Mouse (Mus musculus): ENCODE data around the gene Nup210l. TPM values are rescaled to one million over a fixed set of nuclear protein-coding genes. Genes with fewer than 3 reads are reported as not detected.
"Not testable (repeated sequence)": the region's sequence is repeated elsewhere in the genome, so short reads cannot be mapped to it uniquely, and the experiment has no call there.

Gene Nup210l
- polyA plus RNA-seq, 1 experiment from 2014 or later, result 0.26 TPM

DNA sequence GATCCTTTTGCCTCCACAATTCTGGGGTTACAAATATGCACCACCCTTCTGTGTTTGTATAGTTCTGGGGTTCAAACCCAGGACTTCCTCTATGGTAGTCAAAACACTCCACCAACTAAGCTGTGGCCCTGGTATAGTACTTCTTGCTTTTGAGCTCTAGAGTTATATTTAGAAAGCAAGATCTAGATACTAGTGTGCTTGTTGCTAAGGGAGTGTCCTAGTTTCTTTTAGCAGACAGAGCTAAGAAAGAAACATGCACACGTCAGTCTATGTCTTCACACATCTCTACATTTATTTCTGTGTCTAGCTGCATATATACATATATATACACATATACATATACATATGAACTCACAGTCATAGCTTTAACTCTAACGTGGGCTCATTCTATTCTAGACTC, 7.8 kb downstream of the Nup210l start:
- ATAC-seq, result no peak
- no peaks in the 10 kb centered on the region for H3K9me3 ChIP-seq (ENCODE audit: control insufficient read depth, low read length)
- 91% methylated on average over 2 of the region's 2 CpGs for WGBS
- no peak overlapping the region for H3K4me2 ChIP-seq (ENCODE audit: low read length)
- no peaks in the 10 kb centered on the region for H3K27me3 ChIP-seq (replicated peaks; ENCODE audit: control insufficient read depth, insufficient read depth, low read length)
- no peaks in the 10 kb centered on the region for H3K36me3 ChIP-seq (ENCODE audit: control insufficient read depth, insufficient read depth, low read length)
- no peak overlapping the region for H3K27ac ChIP-seq (ENCODE audit: low read depth, low read length)
- H3K4me1 ChIP-seq (ENCODE audit: control insufficient read depth, insufficient read depth, low read depth, low read length), result no peaks in the 10 kb centered on the region
- H3K4me3 ChIP-seq (ENCODE audit: low read length), result no peak overlapping the region
- no peak overlapping the region for H3K9ac ChIP-seq (ENCODE audit: low read depth, low read length)

DNA sequence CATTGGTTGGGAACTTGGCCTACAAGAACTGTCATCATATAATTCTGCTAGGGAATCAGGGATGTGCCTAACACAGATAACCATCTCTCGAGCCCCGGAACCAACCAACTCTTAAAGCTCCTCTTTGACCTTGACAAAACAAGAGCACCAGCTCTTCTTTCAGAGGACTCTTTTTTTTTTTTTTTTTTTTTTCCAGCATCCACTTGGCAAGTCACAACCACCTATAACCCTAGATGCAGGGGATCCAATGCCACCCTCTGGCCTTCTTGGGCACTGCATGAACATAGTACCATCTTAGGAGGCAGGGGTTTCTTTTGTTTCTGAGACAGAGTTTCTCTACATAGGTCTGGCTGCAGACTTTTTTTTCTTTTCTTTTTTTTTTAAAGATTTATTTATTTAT, 10.4 kb downstream of the Nup210l start:
- Histone ChIP-seq H3K4me2 (ENCODE audit: low read length) (no peak overlapping the region), H3K36me3 (ENCODE audit: control insufficient read depth, insufficient read depth, low read length) (no peaks in the 10 kb centered on the region), H3K4me1 (ENCODE audit: control insufficient read depth, insufficient read depth, low read depth, low read length) (no peaks in the 10 kb centered on the region), H3K9ac (ENCODE audit: low read depth, low read length) (no peak overlapping the region), H3K27me3 (replicated peaks; ENCODE audit: control insufficient read depth, insufficient read depth, low read length) (no peaks in the 10 kb centered on the region), H3K27ac (ENCODE audit: low read depth, low read length) (no peak overlapping the region), H3K4me3 (ENCODE audit: low read length) (no peak overlapping the region), H3K9me3 (ENCODE audit: control insufficient read depth, low read length) (no peaks in the 10 kb centered on the region)
- 94% methylated on average over 2 of the region's 2 CpGs for WGBS
- no peak for ATAC-seq

DNA sequence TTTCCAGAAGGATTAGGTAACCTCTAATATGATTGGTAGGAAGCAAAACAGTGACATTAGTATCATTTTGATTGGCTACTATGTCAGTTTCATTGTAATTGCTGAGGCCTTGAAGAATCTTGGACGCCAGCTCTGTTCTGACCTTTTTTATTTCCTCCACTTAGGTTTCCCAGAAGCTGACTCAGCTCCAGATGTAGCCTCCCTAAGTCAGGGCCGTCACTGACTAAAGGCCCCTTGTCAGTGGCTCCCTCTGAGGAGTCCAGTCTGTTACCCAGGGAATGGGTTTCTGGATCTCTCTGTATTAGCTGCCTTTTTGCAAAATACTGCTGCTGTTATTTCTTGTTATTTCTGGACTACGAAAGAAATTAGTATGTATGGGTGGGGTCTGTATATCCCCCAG, 11.6 kb downstream of the Nup210l start:
- no peak overlapping the region for H3K27ac ChIP-seq (ENCODE audit: low read depth, low read length)
- H3K27me3 ChIP-seq (replicated peaks; ENCODE audit: control insufficient read depth, insufficient read depth, low read length), result no peaks in the 10 kb centered on the region
- no peaks in the 10 kb centered on the region for H3K9me3 ChIP-seq (ENCODE audit: control insufficient read depth, low read length)
- no peaks in the 10 kb centered on the region for H3K4me1 ChIP-seq (ENCODE audit: control insufficient read depth, insufficient read depth, low read depth, low read length)
- ATAC-seq, result no peak
- 73% methylated on average over 3 of the region's 3 CpGs for WGBS
- no peak overlapping the region for H3K4me2 ChIP-seq (ENCODE audit: low read length)
- H3K9ac ChIP-seq (ENCODE audit: low read depth, low read length), result no peak overlapping the region
- H3K4me3 ChIP-seq (ENCODE audit: low read length), result no peak overlapping the region
- H3K36me3 ChIP-seq (ENCODE audit: control insufficient read depth, insufficient read depth, low read length), result no peaks in the 10 kb centered on the region

DNA sequence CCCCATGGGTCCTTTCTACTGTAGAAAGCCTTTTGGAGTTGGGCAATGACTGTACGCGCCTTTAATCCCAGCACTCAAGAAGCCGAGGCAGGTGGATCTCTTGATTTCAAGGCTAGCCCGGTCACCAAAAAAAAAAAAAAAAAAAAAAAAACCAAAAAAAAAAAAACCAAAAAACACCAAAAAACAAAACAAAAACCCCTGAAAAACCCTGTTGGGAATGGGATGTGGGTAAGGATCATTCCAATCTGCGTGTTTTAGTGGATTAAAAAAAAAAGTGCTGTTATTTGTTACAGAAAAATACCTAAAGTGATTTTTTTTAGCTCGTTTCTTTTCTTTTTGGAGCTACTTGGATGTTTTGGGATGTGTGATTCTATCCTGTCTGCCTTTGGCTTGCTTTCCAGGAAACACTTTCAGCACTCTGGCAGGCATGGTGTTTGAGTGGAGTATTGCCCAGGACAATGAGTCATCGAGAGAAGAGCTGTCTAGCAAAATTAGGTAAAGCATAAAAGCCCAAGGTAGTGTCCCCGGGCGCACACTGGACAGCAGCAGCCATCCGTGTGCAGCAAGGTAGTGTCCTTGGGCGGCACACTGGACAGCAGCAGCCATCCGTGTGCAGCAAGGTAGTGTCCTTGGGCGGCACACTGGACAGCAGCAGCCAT, 14.3 kb downstream of the Nup210l start:
- H3K36me3 ChIP-seq (ENCODE audit: control insufficient read depth, insufficient read depth, low read length), result no peaks in the 10 kb centered on the region
- 93% methylated on average over 13 of the region's 13 CpGs for WGBS
- H3K9me3 ChIP-seq (ENCODE audit: control insufficient read depth, low read length), result no peaks in the 10 kb centered on the region
- no peak for ATAC-seq
- H3K4me1 ChIP-seq (ENCODE audit: control insufficient read depth, insufficient read depth, low read depth, low read length), result no peaks in the 10 kb centered on the region
- no peak overlapping the region for H3K4me3 ChIP-seq (ENCODE audit: low read length)
- no peak overlapping the region for H3K9ac ChIP-seq (ENCODE audit: low read depth, low read length)
- no peaks in the 10 kb centered on the region for H3K27me3 ChIP-seq (replicated peaks; ENCODE audit: control insufficient read depth, insufficient read depth, low read length)
- no peak overlapping the region for H3K4me2 ChIP-seq (ENCODE audit: low read length)
- H3K27ac ChIP-seq (ENCODE audit: low read depth, low read length), result no peak overlapping the region

DNA sequence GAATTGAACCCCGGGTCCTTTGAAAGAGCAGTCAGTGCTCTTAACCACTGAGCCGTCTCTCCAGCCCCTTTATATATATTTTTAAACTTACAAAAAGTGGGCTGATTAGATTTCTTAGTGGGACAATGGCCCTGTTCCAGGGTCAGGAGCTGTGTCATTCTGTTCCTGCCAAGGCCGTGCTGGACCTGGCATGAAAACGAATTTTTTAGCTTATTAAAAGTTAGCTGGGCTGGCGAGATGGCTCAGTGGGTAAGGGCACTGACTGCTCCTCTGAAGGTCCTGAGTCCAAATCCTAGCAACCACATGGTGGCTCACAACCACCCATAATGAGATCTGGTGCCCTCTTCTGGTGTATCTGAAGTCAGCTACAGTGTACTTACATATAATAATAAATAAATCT, 18.1 kb downstream of the Nup210l start:
- H3K27me3 ChIP-seq (replicated peaks; ENCODE audit: control insufficient read depth, insufficient read depth, low read length); ATAC-seq; H3K4me2 ChIP-seq (ENCODE audit: low read length); H3K4me1 ChIP-seq (ENCODE audit: control insufficient read depth, insufficient read depth, low read depth, low read length); H3K36me3 ChIP-seq (ENCODE audit: control insufficient read depth, insufficient read depth, low read length); H3K4me3 ChIP-seq (ENCODE audit: low read length); H3K9me3 ChIP-seq (ENCODE audit: control insufficient read depth, low read length); H3K9ac ChIP-seq (ENCODE audit: low read depth, low read length); H3K27ac ChIP-seq (ENCODE audit: low read depth, low read length): not testable (repeated sequence)
- 75% methylated on average over 5 of the region's 5 CpGs for WGBS

DNA sequence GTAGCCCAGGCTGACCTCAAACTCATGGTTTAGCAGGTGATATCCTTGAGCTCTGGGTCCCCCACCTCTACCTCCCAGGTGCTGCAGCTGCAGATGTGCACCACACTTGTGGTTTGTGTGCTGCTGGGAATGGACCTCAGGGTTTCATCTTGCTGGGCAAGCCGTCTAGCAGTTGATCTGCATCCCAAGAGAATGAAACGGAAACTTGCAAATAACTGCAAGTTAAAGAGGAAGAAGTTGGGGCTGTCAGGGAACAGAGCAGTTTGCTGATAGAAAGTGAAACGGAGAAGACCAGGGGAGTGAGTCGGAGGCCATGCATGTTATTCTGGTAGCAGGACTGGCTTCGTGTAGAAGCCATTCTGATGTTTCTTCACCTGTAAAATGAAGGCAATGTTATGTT, 21.8 kb downstream of the Nup210l start:
- Histone ChIP-seq H3K27me3 (replicated peaks; ENCODE audit: control insufficient read depth, insufficient read depth, low read length) (no peaks in the 10 kb centered on the region), H3K4me1 (ENCODE audit: control insufficient read depth, insufficient read depth, low read depth, low read length) (no peaks in the 10 kb centered on the region), H3K36me3 (ENCODE audit: control insufficient read depth, insufficient read depth, low read length) (no peaks in the 10 kb centered on the region), H3K9me3 (ENCODE audit: control insufficient read depth, low read length) (no peaks in the 10 kb centered on the region), H3K4me3 (ENCODE audit: low read length) (no peak overlapping the region), H3K4me2 (ENCODE audit: low read length) (no peak overlapping the region), H3K27ac (ENCODE audit: low read depth, low read length) (no peak overlapping the region), H3K9ac (ENCODE audit: low read depth, low read length) (no peak overlapping the region)
- ATAC-seq, result no peak
- WGBS, result 79% methylated on average over 5 of the region's 5 CpGs

DNA sequence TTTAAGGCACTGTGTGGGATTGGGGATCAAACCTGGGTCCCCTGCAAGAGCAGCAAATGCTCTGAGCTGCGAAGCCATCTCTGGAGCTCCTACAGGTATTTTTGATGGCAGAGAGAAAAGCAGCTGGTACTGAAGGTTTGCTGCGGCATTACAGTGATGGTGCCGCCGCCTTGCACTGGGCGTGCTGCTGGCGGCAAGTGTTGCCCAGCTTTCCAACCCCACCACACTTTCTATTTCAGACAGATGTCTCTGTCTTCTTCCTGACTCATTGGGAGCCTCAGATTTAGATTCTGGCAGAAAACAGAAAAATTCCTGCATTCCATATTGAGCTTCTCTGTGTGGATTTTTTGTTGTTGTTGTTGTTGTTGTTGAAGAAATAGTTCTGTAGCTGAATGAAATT, 23.9 kb downstream of the Nup210l start:
- H3K4me1 ChIP-seq (ENCODE audit: control insufficient read depth, insufficient read depth, low read depth, low read length), result no peaks in the 10 kb centered on the region
- no peak overlapping the region for H3K27ac ChIP-seq (ENCODE audit: low read depth, low read length)
- WGBS, result 94% methylated on average over 6 of the region's 6 CpGs
- no peaks in the 10 kb centered on the region for H3K27me3 ChIP-seq (replicated peaks; ENCODE audit: control insufficient read depth, insufficient read depth, low read length)
- no peak overlapping the region for H3K4me3 ChIP-seq (ENCODE audit: low read length)
- H3K36me3 ChIP-seq (ENCODE audit: control insufficient read depth, insufficient read depth, low read length), result no peaks in the 10 kb centered on the region
- no peak overlapping the region for H3K9ac ChIP-seq (ENCODE audit: low read depth, low read length)
- no peaks in the 10 kb centered on the region for H3K9me3 ChIP-seq (ENCODE audit: control insufficient read depth, low read length)
- no peak overlapping the region for H3K4me2 ChIP-seq (ENCODE audit: low read length)
- ATAC-seq, result no peak

DNA sequence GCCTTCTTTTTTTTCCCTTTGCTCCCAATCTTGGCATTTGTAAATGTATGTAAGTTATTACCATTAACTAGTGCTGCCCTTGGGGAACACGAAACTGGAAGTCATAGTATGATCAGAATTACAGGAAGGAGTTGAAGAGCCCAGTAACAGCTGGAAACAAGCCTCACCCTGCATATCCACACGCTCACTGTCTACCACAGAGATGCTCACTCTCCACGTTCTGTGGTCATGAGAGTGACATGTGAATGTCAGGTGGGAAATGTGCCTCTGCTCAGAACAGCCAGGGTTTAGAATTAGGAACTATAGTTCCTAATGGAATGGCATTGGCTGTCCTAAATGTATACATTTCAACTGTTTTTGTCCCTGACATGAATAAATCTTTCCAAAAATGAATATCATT, 28.8 kb downstream of the Nup210l start:
- Histone ChIP-seq H3K9me3 (ENCODE audit: control insufficient read depth, low read length) (no peaks in the 10 kb centered on the region), H3K9ac (ENCODE audit: low read depth, low read length) (no peak overlapping the region), H3K27ac (ENCODE audit: low read depth, low read length) (no peak overlapping the region), H3K36me3 (ENCODE audit: control insufficient read depth, insufficient read depth, low read length) (no peaks in the 10 kb centered on the region), H3K4me3 (ENCODE audit: low read length) (no peak overlapping the region), H3K4me1 (ENCODE audit: control insufficient read depth, insufficient read depth, low read depth, low read length) (no peaks in the 10 kb centered on the region), H3K27me3 (replicated peaks; ENCODE audit: control insufficient read depth, insufficient read depth, low read length) (no peaks in the 10 kb centered on the region), H3K4me2 (ENCODE audit: low read length) (no peak overlapping the region)
- ATAC-seq, result no peak
- WGBS, result 76% methylated on average over 3 of the region's 3 CpGs

DNA sequence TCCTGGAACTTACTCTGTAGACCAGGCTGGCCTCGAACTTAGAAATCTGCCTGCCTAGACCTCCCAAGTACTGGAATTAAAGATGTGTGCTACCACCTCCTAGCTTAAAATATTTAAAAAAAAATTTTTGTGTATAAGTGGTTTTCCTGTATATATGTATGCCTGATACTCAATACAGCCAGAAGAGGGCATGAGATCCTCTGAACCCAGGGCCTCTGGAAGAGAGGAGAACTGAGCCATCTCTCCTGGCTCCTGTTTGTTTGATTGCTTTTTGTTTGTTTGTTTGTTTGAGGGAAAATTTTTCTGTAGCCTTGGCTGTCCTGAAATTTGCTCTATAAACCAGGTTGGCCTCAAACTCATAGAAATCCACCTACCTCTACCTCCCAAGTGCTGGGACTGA, 29.4 kb downstream of the Nup210l start:
- 90% methylated on average over 1 of the region's 1 CpGs for WGBS
- no peak overlapping the region for H3K4me3 ChIP-seq (ENCODE audit: low read length)
- no peaks in the 10 kb centered on the region for H3K36me3 ChIP-seq (ENCODE audit: control insufficient read depth, insufficient read depth, low read length)
- H3K9ac ChIP-seq (ENCODE audit: low read depth, low read length), result no peak overlapping the region
- H3K9me3 ChIP-seq (ENCODE audit: control insufficient read depth, low read length), result no peaks in the 10 kb centered on the region
- no peak for ATAC-seq
- no peaks in the 10 kb centered on the region for H3K4me1 ChIP-seq (ENCODE audit: control insufficient read depth, insufficient read depth, low read depth, low read length)
- no peak overlapping the region for H3K27ac ChIP-seq (ENCODE audit: low read depth, low read length)
- H3K27me3 ChIP-seq (replicated peaks; ENCODE audit: control insufficient read depth, insufficient read depth, low read length), result no peaks in the 10 kb centered on the region
- H3K4me2 ChIP-seq (ENCODE audit: low read length), result no peak overlapping the region

DNA sequence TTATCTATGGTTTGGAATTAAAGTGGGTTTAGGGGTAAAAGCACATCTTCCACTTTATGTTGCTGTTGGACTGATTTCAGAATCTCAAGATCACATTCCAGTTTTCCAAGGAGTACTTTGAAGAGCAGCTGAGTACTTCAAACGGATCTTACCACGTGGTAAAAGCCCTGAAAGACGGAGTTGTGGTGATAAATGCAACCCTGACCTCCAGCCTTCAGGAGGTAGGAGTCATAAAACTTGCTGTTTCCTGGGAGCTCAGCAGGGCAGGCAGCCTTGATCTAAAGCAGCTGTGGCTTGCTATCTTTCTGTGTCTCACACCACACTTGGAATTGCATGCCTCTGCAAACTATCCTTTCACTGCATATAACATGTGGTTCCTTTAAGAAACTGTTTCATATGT, 30.6 kb downstream of the Nup210l start:
- Histone ChIP-seq H3K27me3 (replicated peaks; ENCODE audit: control insufficient read depth, insufficient read depth, low read length) (no peaks in the 10 kb centered on the region), H3K4me2 (ENCODE audit: low read length) (no peak overlapping the region), H3K4me1 (ENCODE audit: control insufficient read depth, insufficient read depth, low read depth, low read length) (no peaks in the 10 kb centered on the region), H3K9ac (ENCODE audit: low read depth, low read length) (no peak overlapping the region), H3K27ac (ENCODE audit: low read depth, low read length) (no peak overlapping the region), H3K4me3 (ENCODE audit: low read length) (no peak overlapping the region), H3K9me3 (ENCODE audit: control insufficient read depth, low read length) (no peaks in the 10 kb centered on the region), H3K36me3 (ENCODE audit: control insufficient read depth, insufficient read depth, low read length) (no peaks in the 10 kb centered on the region)
- ATAC-seq, result no peak
- WGBS, result 60% methylated on average over 3 of the region's 3 CpGs
